Mouse (Mus musculus): Measurements from ENCODE around the gene Clptm1. TPM values are rescaled to one million over a fixed set of nuclear protein-coding genes. Genes with fewer than 3 reads are reported as not detected.
A peak's percentile ranks its signal among the peaks of the same experiment; 100 is the strongest.

The Clptm1 gene
- polyA plus RNA-seq, 1 experiment from 2014 or later: 45.2 TPM

GRCm38 (mm10) chr7:19699827-19700148 lies 35.0 kb upstream of the Clptm1 start:
- peak overlapping the region; percentile 64 for H3K4me2 ChIP-seq
- peak overlapping the region; percentile 59; the same call in 1 of the 2 replicates for H3K9ac ChIP-seq
- H3K27me3 ChIP-seq: no peaks in the 10 kb centered on the region
- peaks cover 82% of the 10 kb centered on the region for H3K4me1 ChIP-seq (replicated peaks)
- WGBS (ENCODE audit: insufficient replicate concordance): 46% methylated on average over 4 of the region's 4 CpGs
- no peak for ATAC-seq (ENCODE audit: low read depth)
- peak overlapping the region; percentile 82 for H3K27ac ChIP-seq
- no peak overlapping the region for H3K4me3 ChIP-seq (replicated peaks)
- no peaks in the 10 kb centered on the region for H3K9me3 ChIP-seq (replicated peaks)
- DNase-seq: no peak
- peaks cover 56% of the 10 kb centered on the region for H3K36me3 ChIP-seq

- H3K9me3 ChIP-seq (replicated peaks): no peaks in the 10 kb centered on the region
- H3K36me3 ChIP-seq: peaks cover 50% of the 10 kb centered on the region
- H3K4me2 ChIP-seq: peak within 1 kb of the TSS; percentile 64
- ATAC-seq (ENCODE audit: low read depth) (peak; percentile 49), DNase-seq (no peak)
- H3K9ac ChIP-seq: peak within 1 kb of the TSS; percentile 59
- H3K4me3 ChIP-seq (replicated peaks): peak within 1 kb of the TSS; percentile 51
- peaks cover 88% of the 10 kb centered on the region for H3K4me1 ChIP-seq (replicated peaks)
- peak within 1 kb of the TSS; percentile 82 for H3K27ac ChIP-seq
- 2% methylated on average over 20 of the region's 20 CpGs for WGBS (ENCODE audit: insufficient replicate concordance)
- no peaks in the 10 kb centered on the region for H3K27me3 ChIP-seq
Measured at GRCm38 (mm10) chr7:19698907-19699826, 34.3 kb upstream of the Clptm1 start, which contains the start of gene Apoe. Gene Apoe, minus strand, starts transcription at chr7:19699188.

- H3K36me3 ChIP-seq: peaks cover 41% of the 10 kb centered on the region
- peaks cover 95% of the 10 kb centered on the region for H3K4me1 ChIP-seq (replicated peaks)
- WGBS (ENCODE audit: insufficient replicate concordance): 2% methylated on average over 28 of the region's 28 CpGs
- H3K9me3 ChIP-seq (replicated peaks): no peaks in the 10 kb centered on the region
- ATAC-seq (ENCODE audit: low read depth) (no peak), DNase-seq (no peak)
- H3K27ac ChIP-seq: peak overlapping the region; percentile 82
- H3K4me3 ChIP-seq (replicated peaks): peak overlapping the region; percentile 51
- peak overlapping the region; percentile 64 for H3K4me2 ChIP-seq
- H3K9ac ChIP-seq: peak overlapping the region; percentile 59
- H3K27me3 ChIP-seq: no peaks in the 10 kb centered on the region
Measured at GRCm38 (mm10) chr7:19697949-19698906, 33.4 kb upstream of the Clptm1 start.

GRCm38 (mm10) chr7:19696336-19696873 lies 31.6 kb upstream of the Clptm1 start:
- Histone ChIP-seq H3K27ac (peak overlapping the region; percentile 87), H3K4me3 (replicated peaks) (peak overlapping the region; percentile 51)
- no peak for DNase-seq

GRCm38 (mm10) chr7:19695881-19696280 lies 31.0 kb upstream of the Clptm1 start:
- H3K4me2 ChIP-seq: peak overlapping the region; percentile 64
- H3K9ac ChIP-seq: no peak overlapping the region
- H3K27me3 ChIP-seq: no peaks in the 10 kb centered on the region
- H3K27ac ChIP-seq: peak overlapping the region; percentile 87
- H3K4me1 ChIP-seq (replicated peaks): peaks cover 95% of the 10 kb centered on the region
- H3K4me3 ChIP-seq (replicated peaks): no peak overlapping the region; the same call in 1 of the 2 replicates
- H3K36me3 ChIP-seq: peaks cover 21% of the 10 kb centered on the region
- no peak for DNase-seq
- 24% methylated on average over 6 of the region's 6 CpGs for WGBS (ENCODE audit: insufficient replicate concordance)
- ATAC-seq (ENCODE audit: low read depth): no peak
- no peaks in the 10 kb centered on the region for H3K9me3 ChIP-seq (replicated peaks)

More at GRCm38 (mm10) chr7:19696336-19696873, 31.6 kb upstream of the Clptm1 start:
- H3K9me3 ChIP-seq (replicated peaks): no peaks in the 10 kb centered on the region
- peak overlapping the region; percentile 59 for H3K9ac ChIP-seq
- H3K27me3 ChIP-seq: no peaks in the 10 kb centered on the region
- WGBS (ENCODE audit: insufficient replicate concordance): 83% methylated on average over 34 of the region's 34 CpGs
- ATAC-seq (ENCODE audit: low read depth): no peak
- peak overlapping the region; percentile 64 for H3K4me2 ChIP-seq
- H3K36me3 ChIP-seq: peaks cover 23% of the 10 kb centered on the region
- peaks cover 95% of the 10 kb centered on the region for H3K4me1 ChIP-seq (replicated peaks)

GRCm38 (mm10) chr7:19695213-19695594 lies 30.4 kb upstream of the Clptm1 start:
- 3% methylated on average over 8 of the region's 8 CpGs for WGBS (ENCODE audit: insufficient replicate concordance)
- Histone ChIP-seq H3K4me3 (replicated peaks) (no peak overlapping the region), H3K27me3 (no peaks in the 10 kb centered on the region), H3K9ac (peak overlapping the region; percentile 39; the same call in 1 of the 2 replicates), H3K4me2 (peak overlapping the region; percentile 29), H3K27ac (peak overlapping the region; percentile 87), H3K36me3 (peaks cover 20% of the 10 kb centered on the region), H3K9me3 (replicated peaks) (no peaks in the 10 kb centered on the region), H3K4me1 (replicated peaks) (peaks cover 89% of the 10 kb centered on the region)
- DNase-seq (no peak), ATAC-seq (ENCODE audit: low read depth) (no peak)

- no peaks in the 10 kb centered on the region for H3K27me3 ChIP-seq
- H3K9ac ChIP-seq: peak overlapping the region; percentile 39; the same call in 1 of the 2 replicates
- DNase-seq (no peak), ATAC-seq (ENCODE audit: low read depth) (no peak)
- H3K4me3 ChIP-seq (replicated peaks): no peak overlapping the region
- WGBS (ENCODE audit: insufficient replicate concordance): 44% methylated on average over 10 of the region's 10 CpGs
- H3K4me1 ChIP-seq (replicated peaks): peaks cover 83% of the 10 kb centered on the region
- H3K9me3 ChIP-seq (replicated peaks): no peaks in the 10 kb centered on the region
- H3K4me2 ChIP-seq: peak overlapping the region; percentile 29
- H3K27ac ChIP-seq: peak overlapping the region; percentile 87
- H3K36me3 ChIP-seq: peaks cover 19% of the 10 kb centered on the region
Measured at GRCm38 (mm10) chr7:19694336-19695212, 29.7 kb upstream of the Clptm1 start.

- Histone ChIP-seq H3K4me3 (replicated peaks) (no peak overlapping the region), H3K27ac (peak overlapping the region; percentile 87), H3K27me3 (no peaks in the 10 kb centered on the region), H3K9me3 (replicated peaks) (no peaks in the 10 kb centered on the region), H3K4me1 (replicated peaks) (peaks cover 72% of the 10 kb centered on the region), H3K9ac (no peak overlapping the region), H3K36me3 (peaks cover 19% of the 10 kb centered on the region), H3K4me2 (peak overlapping the region; percentile 18; the same call in 1 of the 2 replicates)
- peak; percentile 52 for ATAC-seq (ENCODE audit: low read depth)
- 15% methylated on average over 10 of the region's 10 CpGs for WGBS (ENCODE audit: insufficient replicate concordance)
- DNase-seq: no peak
Measured at GRCm38 (mm10) chr7:19693421-19693820, 28.6 kb upstream of the Clptm1 start.

GRCm38 (mm10) chr7:19691873-19692865 lies 27.3 kb upstream of the Clptm1 start, which contains the start of gene Apoc1:
Gene Apoc1, minus strand, starts transcription at chr7:19692660.
- peak; percentile 34 for DNase-seq
- Histone ChIP-seq H3K36me3 (peaks cover 15% of the 10 kb centered on the region), H3K27me3 (no peaks in the 10 kb centered on the region), H3K4me2 (peak within 1 kb of the TSS; percentile 45), H3K4me1 (replicated peaks) (peaks cover 66% of the 10 kb centered on the region), H3K27ac (peak within 1 kb of the TSS; percentile 87), H3K9ac (peak within 1 kb of the TSS; percentile 52), H3K9me3 (replicated peaks) (no peaks in the 10 kb centered on the region), H3K4me3 (replicated peaks) (peak within 1 kb of the TSS; percentile 41)
- 58% methylated on average over 28 of the region's 28 CpGs for WGBS (ENCODE audit: insufficient replicate concordance)
- ATAC-seq (ENCODE audit: low read depth): no peak; the same call in 1 of the 2 replicates
